Mouse (Mus musculus): ENCODE results near the gene Efna2. TPM values are rescaled to one million over a fixed set of nuclear protein-coding genes. Genes with fewer than 3 reads are reported as not detected.
A peak's percentile ranks its signal among the peaks of the same experiment; 100 is the strongest.

Gene Efna2
- polyA plus RNA-seq, 1 experiment from 2014 or later, result 47.9 TPM

GRCm38 (mm10) chr10:80159021-80159560 lies 20.2 kb upstream of the Efna2 start:
- H3K27me3 ChIP-seq (replicated peaks), result 0 out of 2 replicates have a peak, but pooled peaks cover 7% of the 10 kb centered on the region
- peak overlapping the region; percentile 41 for H3K4me3 ChIP-seq
- H3K36me3 ChIP-seq, result peaks cover 37% of the 10 kb centered on the region
- WGBS, result 7% methylated on average over 12 of the region's 12 CpGs
- no peaks in the 10 kb centered on the region for H3K9me3 ChIP-seq
- H3K27ac ChIP-seq, result peak overlapping the region; percentile 83
- H3K4me2 ChIP-seq (replicated peaks), result peak overlapping the region; percentile 70
- no peak; the same call in 1 of the 2 replicates for ATAC-seq (ENCODE audit: low FRiP score, low read depth)
- H3K4me1 ChIP-seq, result peaks cover 77% of the 10 kb centered on the region
- H3K9ac ChIP-seq, result peak overlapping the region; percentile 47

DNA sequence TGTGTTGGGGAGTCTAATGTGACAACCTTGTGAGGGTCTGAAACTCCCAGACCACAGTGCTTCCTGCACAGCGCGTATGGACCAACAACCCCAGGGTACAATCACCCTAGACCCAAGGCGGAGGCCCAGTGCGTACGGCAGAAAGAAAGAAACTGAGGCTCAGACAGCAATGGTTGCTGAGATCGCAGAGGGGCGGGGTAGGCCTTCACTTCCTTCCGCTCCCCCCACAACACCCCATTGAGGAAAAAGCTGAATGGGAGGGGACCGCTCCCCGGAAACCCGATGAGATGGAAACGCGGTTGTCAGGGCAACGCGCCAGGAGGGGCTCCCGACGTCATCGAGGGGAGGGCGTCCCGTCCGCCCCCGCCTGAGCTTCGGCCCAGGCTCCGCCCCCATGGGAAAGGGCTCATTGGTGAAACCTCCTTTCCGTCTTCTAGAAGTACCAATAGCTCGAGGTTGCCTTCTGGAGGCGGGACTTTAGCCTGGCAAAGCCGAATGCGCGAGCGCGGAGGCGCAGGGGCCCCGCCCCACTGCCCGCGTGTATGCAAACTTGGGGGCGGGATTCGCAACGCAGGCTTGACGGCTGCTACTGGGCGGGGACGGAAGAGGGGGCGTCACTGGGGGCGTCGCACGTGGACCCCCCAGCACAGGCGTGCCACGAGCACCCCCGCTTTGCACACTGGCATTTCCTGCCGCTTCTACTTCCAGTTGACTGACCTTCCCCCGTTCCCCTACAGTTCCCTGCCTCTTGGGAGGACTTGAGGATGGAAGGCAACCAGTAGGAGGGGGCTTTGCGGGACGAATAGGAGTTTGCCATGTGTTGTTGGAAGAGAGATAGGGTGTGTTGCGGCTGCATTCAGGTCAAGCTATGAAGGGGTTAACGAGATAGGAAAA lies 19.5 kb upstream of the Efna2 start:
- Histone ChIP-seq H3K27me3 (replicated peaks) (0 out of 2 replicates have a peak, but pooled peaks cover 7% of the 10 kb centered on the region), H3K36me3 (peaks cover 30% of the 10 kb centered on the region), H3K27ac (peak overlapping the region; percentile 83), H3K9ac (peak overlapping the region; percentile 47), H3K9me3 (no peaks in the 10 kb centered on the region), H3K4me1 (peaks cover 77% of the 10 kb centered on the region), H3K4me3 (peak overlapping the region; percentile 41), H3K4me2 (replicated peaks) (peak overlapping the region; percentile 70)
- WGBS, result under 1% methylated on average over 55 of the region's 55 CpGs
- ATAC-seq (ENCODE audit: low FRiP score, low read depth), result peak; percentile 77

- Histone ChIP-seq H3K9ac (peak overlapping the region; percentile 40), H3K27me3 (replicated peaks) (0 out of 2 replicates have a peak, but pooled peaks cover 7% of the 10 kb centered on the region), H3K4me1 (peaks cover 76% of the 10 kb centered on the region), H3K4me2 (replicated peaks) (peak overlapping the region; percentile 70), H3K9me3 (no peaks in the 10 kb centered on the region), H3K27ac (0 out of 2 replicates have a peak overlapping the region, but pooled peaks have one; percentile 83), H3K4me3 (peak overlapping the region; percentile 41; the same call in 1 of the 2 replicates), H3K36me3 (peaks cover 21% of the 10 kb centered on the region)
- 2% methylated on average over 33 of the region's 33 CpGs for WGBS
- ATAC-seq (ENCODE audit: low FRiP score, low read depth), result no peak
Observed at GRCm38 (mm10) chr10:80160455-80161371, 18.6 kb upstream of the Efna2 start.

DNA sequence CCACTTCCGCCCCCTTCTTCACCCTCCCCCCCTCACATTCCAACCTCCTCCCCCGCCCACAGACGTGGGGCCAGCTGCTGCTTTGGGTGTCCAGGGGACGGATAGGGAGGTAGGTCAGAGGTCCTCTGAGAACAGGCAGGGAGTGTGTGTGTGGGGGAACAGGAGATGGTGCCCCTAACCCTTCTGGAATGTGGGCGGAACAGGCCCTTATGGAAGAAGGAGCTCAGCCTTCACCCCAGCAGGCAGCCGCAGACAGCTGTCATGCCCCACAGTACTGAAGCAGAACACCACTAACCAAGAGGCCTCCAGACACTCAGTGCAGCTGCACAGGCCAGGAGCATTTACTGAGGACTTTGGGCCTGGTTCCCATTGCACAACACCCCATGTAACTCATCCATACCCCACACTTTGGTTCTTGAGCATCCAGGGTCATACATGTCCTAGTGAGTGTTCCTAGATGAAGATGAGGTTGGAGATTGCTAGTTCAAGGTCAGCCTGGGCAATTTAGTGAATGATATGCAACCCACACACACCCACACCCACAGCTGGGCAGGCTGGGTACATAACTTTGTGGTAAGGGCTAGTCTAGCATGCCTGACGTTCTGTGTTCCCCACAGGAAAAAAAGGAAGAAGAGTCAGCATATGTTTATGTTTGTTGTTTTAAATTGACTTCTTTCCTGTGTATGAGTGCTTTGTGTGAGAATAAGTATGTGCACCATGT lies 17.6 kb upstream of the Efna2 start:
- 9% methylated on average over 7 of the region's 7 CpGs for WGBS
- H3K4me2 ChIP-seq (replicated peaks), result peak overlapping the region; percentile 70
- H3K9me3 ChIP-seq, result no peaks in the 10 kb centered on the region
- H3K4me1 ChIP-seq, result peaks cover 72% of the 10 kb centered on the region
- peak overlapping the region; percentile 40 for H3K9ac ChIP-seq
- H3K36me3 ChIP-seq, result peaks cover 11% of the 10 kb centered on the region
- ATAC-seq (ENCODE audit: low FRiP score, low read depth), result no peak
- no peak overlapping the region for H3K4me3 ChIP-seq
- peak overlapping the region; percentile 53; the same call in 1 of the 2 replicates for H3K27ac ChIP-seq
- H3K27me3 ChIP-seq (replicated peaks), result 0 out of 2 replicates have a peak, but pooled peaks cover 7% of the 10 kb centered on the region

DNA sequence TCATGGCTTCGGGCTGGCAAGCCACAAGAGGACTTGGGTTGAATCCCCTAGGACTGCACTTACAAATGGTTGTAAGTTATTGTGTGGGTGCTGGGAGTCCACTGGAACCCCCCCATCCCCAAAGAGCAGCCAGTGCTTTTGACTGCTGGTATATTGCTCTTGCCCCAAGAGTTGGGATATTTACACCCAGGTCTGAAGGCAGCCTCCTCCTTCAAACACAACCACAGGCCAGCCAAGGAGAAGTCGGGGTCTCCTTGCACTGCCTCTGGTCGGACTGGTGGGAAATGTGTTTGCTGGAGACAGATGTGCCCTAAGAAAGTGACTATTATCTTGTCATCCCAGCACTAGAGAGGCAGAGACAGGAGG lies 17.1 kb upstream of the Efna2 start:
- Histone ChIP-seq H3K4me2 (replicated peaks) (no peak overlapping the region), H3K27me3 (replicated peaks) (0 out of 2 replicates have a peak, but pooled peaks cover 7% of the 10 kb centered on the region), H3K9ac (0 out of 2 replicates have a peak overlapping the region, but pooled peaks have one; percentile 2), H3K4me1 (peaks cover 69% of the 10 kb centered on the region), H3K27ac (no peak overlapping the region), H3K4me3 (no peak overlapping the region), H3K36me3 (peaks cover 6% of the 10 kb centered on the region), H3K9me3 (no peaks in the 10 kb centered on the region)
- 84% methylated on average over 3 of the region's 3 CpGs for WGBS
- no peak for ATAC-seq (ENCODE audit: low FRiP score, low read depth)

- H3K4me1 ChIP-seq, result peaks cover 63% of the 10 kb centered on the region
- H3K9ac ChIP-seq, result no peak overlapping the region
- H3K4me3 ChIP-seq, result no peak overlapping the region
Observed at GRCm38 (mm10) chr10:80162716-80163299, 16.5 kb upstream of the Efna2 start.

GRCm38 (mm10) chr10:80163721-80164120 lies 15.6 kb upstream of the Efna2 start:
- H3K36me3 ChIP-seq, result no peaks in the 10 kb centered on the region
- H3K27me3 ChIP-seq (replicated peaks), result 0 out of 2 replicates have a peak, but pooled peaks cover 7% of the 10 kb centered on the region
- no peaks in the 10 kb centered on the region for H3K9me3 ChIP-seq
- no peak overlapping the region for H3K4me3 ChIP-seq
- H3K9ac ChIP-seq, result peak overlapping the region; percentile 64; the same call in 1 of the 2 replicates
- no peak overlapping the region for H3K27ac ChIP-seq
- ATAC-seq (ENCODE audit: low FRiP score, low read depth), result no peak
- peak overlapping the region; percentile 80; the same call in 1 of the 2 replicates for H3K4me2 ChIP-seq (replicated peaks)
- H3K4me1 ChIP-seq, result peaks cover 58% of the 10 kb centered on the region
- 83% methylated on average over 8 of the region's 8 CpGs for WGBS

More at GRCm38 (mm10) chr10:80162716-80163299, 16.5 kb upstream of the Efna2 start:
- no peak overlapping the region for H3K4me2 ChIP-seq (replicated peaks)
- no peak for ATAC-seq (ENCODE audit: low FRiP score, low read depth)
- 0 out of 2 replicates have a peak, but pooled peaks cover 7% of the 10 kb centered on the region for H3K27me3 ChIP-seq (replicated peaks)
- no peaks in the 10 kb centered on the region; the same call in 1 of the 2 replicates for H3K36me3 ChIP-seq
- no peak overlapping the region for H3K27ac ChIP-seq
- WGBS, result 77% methylated on average over 6 of the region's 6 CpGs
- H3K9me3 ChIP-seq, result no peaks in the 10 kb centered on the region

- no peak; the same call in 1 of the 2 replicates for ATAC-seq (ENCODE audit: low FRiP score, low read depth)
- Histone ChIP-seq H3K4me3 (peak overlapping the region; percentile 36), H3K9ac (peak overlapping the region; percentile 64), H3K27me3 (replicated peaks) (0 out of 2 replicates have a peak, but pooled peaks cover 7% of the 10 kb centered on the region), H3K4me2 (replicated peaks) (peak overlapping the region; percentile 80), H3K9me3 (no peaks in the 10 kb centered on the region), H3K36me3 (peaks cover 5% of the 10 kb centered on the region; the same call in 1 of the 2 replicates), H3K4me1 (peaks cover 58% of the 10 kb centered on the region), H3K27ac (peak overlapping the region; percentile 58; the same call in 1 of the 2 replicates)
- WGBS, result 11% methylated on average over 44 of the region's 44 CpGs
Observed at GRCm38 (mm10) chr10:80164161-80164997, 14.9 kb upstream of the Efna2 start.

- H3K36me3 ChIP-seq, result peaks cover 9% of the 10 kb centered on the region
- H3K4me3 ChIP-seq, result peak overlapping the region; percentile 36
- peak overlapping the region; percentile 67; the same call in 1 of the 2 replicates for H3K27ac ChIP-seq
- under 1% methylated on average over 17 of the region's 17 CpGs for WGBS
- H3K4me1 ChIP-seq, result peaks cover 60% of the 10 kb centered on the region
- H3K9me3 ChIP-seq, result no peaks in the 10 kb centered on the region
- H3K9ac ChIP-seq, result peak overlapping the region; percentile 64
- 0 out of 2 replicates have a peak, but pooled peaks cover 7% of the 10 kb centered on the region for H3K27me3 ChIP-seq (replicated peaks)
- peak; percentile 54 for ATAC-seq (ENCODE audit: low FRiP score, low read depth)
- H3K4me2 ChIP-seq (replicated peaks), result peak overlapping the region; percentile 80
Observed at GRCm38 (mm10) chr10:80164998-80165344, 14.3 kb upstream of the Efna2 start.
